Mouse (Mus musculus): ENCODE measurements around the gene Rasa3. TPM values are rescaled to one million over a fixed set of nuclear protein-coding genes. Genes with fewer than 3 reads are reported as not detected.
A peak's percentile ranks its signal among the peaks of the same experiment; 100 is the strongest.

The Rasa3 gene
- polyA plus RNA-seq, 1 experiment from 2014 or later = 14.0 TPM

GRCm38 (mm10) chr8:13548235-13548634, 129.2 kb downstream of the Rasa3 start:
- ATAC-seq (replicated peaks; ENCODE audit: low FRiP score, low read depth) (no peak), DNase-seq (ENCODE audit: low spot score) (peak; percentile 81)
- Histone ChIP-seq H3K9ac (ENCODE audit: low read depth, low read length) (no peak overlapping the region), H3K4me1 (replicated peaks; ENCODE audit: insufficient read depth, low read length) (no peaks in the 10 kb centered on the region), H3K4me3 (replicated peaks; ENCODE audit: low read depth, low read length) (no peak overlapping the region), H3K9me3 (replicated peaks; ENCODE audit: low read length) (no peaks in the 10 kb centered on the region; the same call in 1 of the 2 replicates), H3K27me3 (ENCODE audit: insufficient read depth, low read length) (no peaks in the 10 kb centered on the region), H3K27ac (no peak overlapping the region), H3K36me3 (ENCODE audit: insufficient read depth, low read length) (no peaks in the 10 kb centered on the region), H3K4me2 (ENCODE audit: low read length) (no peak overlapping the region)
- WGBS = 22% methylated on average over 4 of the region's 4 CpGs
- peak; percentile 81 for TF ChIP-seq CTCF (IDR thresholded peaks at IDR 0.05; ENCODE audit: low read depth)

GRCm38 (mm10) chr8:13546421-13546820, 131.0 kb downstream of the Rasa3 start:
- H3K27ac ChIP-seq = no peak overlapping the region
- H3K9me3 ChIP-seq (replicated peaks; ENCODE audit: low read length) = no peaks in the 10 kb centered on the region; the same call in 1 of the 2 replicates
- H3K4me3 ChIP-seq (replicated peaks; ENCODE audit: low read depth, low read length) = no peak overlapping the region
- H3K36me3 ChIP-seq (ENCODE audit: insufficient read depth, low read length) = no peaks in the 10 kb centered on the region
- no peak for TF ChIP-seq CTCF (IDR thresholded peaks at IDR 0.05; ENCODE audit: low read depth)
- no peak for ATAC-seq (replicated peaks; ENCODE audit: low FRiP score, low read depth)
- no peaks in the 10 kb centered on the region for H3K27me3 ChIP-seq (ENCODE audit: insufficient read depth, low read length)
- DNase-seq (ENCODE audit: low spot score) = no peak
- H3K4me2 ChIP-seq (ENCODE audit: low read length) = no peak overlapping the region
- 86% methylated on average over 4 of the region's 4 CpGs for WGBS
- no peak overlapping the region for H3K9ac ChIP-seq (ENCODE audit: low read depth, low read length)
- H3K4me1 ChIP-seq (replicated peaks; ENCODE audit: insufficient read depth, low read length) = no peaks in the 10 kb centered on the region

- Histone ChIP-seq H3K27ac (no peak overlapping the region), H3K4me1 (replicated peaks; ENCODE audit: insufficient read depth, low read length) (no peaks in the 10 kb centered on the region), H3K4me2 (ENCODE audit: low read length) (no peak overlapping the region), H3K9me3 (replicated peaks; ENCODE audit: low read length) (no peaks in the 10 kb centered on the region; the same call in 1 of the 2 replicates), H3K4me3 (replicated peaks; ENCODE audit: low read depth, low read length) (no peak overlapping the region), H3K27me3 (ENCODE audit: insufficient read depth, low read length) (no peaks in the 10 kb centered on the region), H3K9ac (ENCODE audit: low read depth, low read length) (no peak overlapping the region), H3K36me3 (ENCODE audit: insufficient read depth, low read length) (no peaks in the 10 kb centered on the region)
- ATAC-seq (replicated peaks; ENCODE audit: low FRiP score, low read depth) (no peak), DNase-seq (ENCODE audit: low spot score) (no peak)
- 71% methylated on average over 5 of the region's 5 CpGs for WGBS
- no peak for TF ChIP-seq CTCF (IDR thresholded peaks at IDR 0.05; ENCODE audit: low read depth)
Observed at GRCm38 (mm10) chr8:13541526-13541925, 135.9 kb downstream of the Rasa3 start.

- no peaks in the 10 kb centered on the region for H3K4me1 ChIP-seq (replicated peaks; ENCODE audit: insufficient read depth, low read length)
- no peak overlapping the region for H3K27ac ChIP-seq
- no peaks in the 10 kb centered on the region; the same call in 1 of the 2 replicates for H3K9me3 ChIP-seq (replicated peaks; ENCODE audit: low read length)
- 80% methylated on average over 5 of the region's 5 CpGs for WGBS
- DNase-seq (ENCODE audit: low spot score) (no peak), ATAC-seq (replicated peaks; ENCODE audit: low FRiP score, low read depth) (no peak)
- H3K4me3 ChIP-seq (replicated peaks; ENCODE audit: low read depth, low read length) = no peak overlapping the region
- H3K4me2 ChIP-seq (ENCODE audit: low read length) = no peak overlapping the region
- no peaks in the 10 kb centered on the region for H3K27me3 ChIP-seq (ENCODE audit: insufficient read depth, low read length)
- no peaks in the 10 kb centered on the region for H3K36me3 ChIP-seq (ENCODE audit: insufficient read depth, low read length)
- H3K9ac ChIP-seq (ENCODE audit: low read depth, low read length) = no peak overlapping the region
- no peak for TF ChIP-seq CTCF (IDR thresholded peaks at IDR 0.05; ENCODE audit: low read depth)
Observed at GRCm38 (mm10) chr8:13540122-13540521, 137.3 kb downstream of the Rasa3 start.

- no peak for TF ChIP-seq CTCF (IDR thresholded peaks at IDR 0.05; ENCODE audit: low read depth)
- Histone ChIP-seq H3K27me3 (ENCODE audit: insufficient read depth, low read length) (no peaks in the 10 kb centered on the region), H3K4me3 (replicated peaks; ENCODE audit: low read depth, low read length) (no peak overlapping the region), H3K27ac (no peak overlapping the region), H3K4me2 (ENCODE audit: low read length) (no peak overlapping the region), H3K9me3 (replicated peaks; ENCODE audit: low read length) (no peaks in the 10 kb centered on the region), H3K4me1 (replicated peaks; ENCODE audit: insufficient read depth, low read length) (no peaks in the 10 kb centered on the region), H3K36me3 (ENCODE audit: insufficient read depth, low read length) (no peaks in the 10 kb centered on the region), H3K9ac (ENCODE audit: low read depth, low read length) (no peak overlapping the region)
- DNase-seq (ENCODE audit: low spot score) (no peak), ATAC-seq (replicated peaks; ENCODE audit: low FRiP score, low read depth) (no peak)
- WGBS = 63% methylated on average over 6 of the region's 6 CpGs
Observed at GRCm38 (mm10) chr8:13538821-13539220, 138.6 kb downstream of the Rasa3 start.

GRCm38 (mm10) chr8:13537102-13537501, 140.3 kb downstream of the Rasa3 start:
- 60% methylated on average over 2 of the region's 2 CpGs for whole genome bisulfite sequencing
- no peak overlapping the region for H3K27ac ChIP-seq
- TF ChIP-seq CTCF (IDR thresholded peaks at IDR 0.05; ENCODE audit: low read depth) = no peak
- ATAC-seq (replicated peaks; ENCODE audit: low FRiP score, low read depth) (no peak), DNase-seq (ENCODE audit: low spot score) (no peak)
- 0 out of 2 replicates have a peak, but pooled peaks cover 1% of the 10 kb centered on the region for H3K4me1 ChIP-seq (replicated peaks; ENCODE audit: insufficient read depth, low read length)
- H3K36me3 ChIP-seq (ENCODE audit: insufficient read depth, low read length) = no peaks in the 10 kb centered on the region
- no peak overlapping the region for H3K9ac ChIP-seq (ENCODE audit: low read depth, low read length)
- H3K9me3 ChIP-seq (replicated peaks; ENCODE audit: low read length) = no peaks in the 10 kb centered on the region
- H3K27me3 ChIP-seq (ENCODE audit: insufficient read depth, low read length) = no peaks in the 10 kb centered on the region
- no peak overlapping the region for H3K4me3 ChIP-seq (replicated peaks; ENCODE audit: low read depth, low read length)
- no peak overlapping the region for H3K4me2 ChIP-seq (ENCODE audit: low read length)

GRCm38 (mm10) chr8:13533123-13533522, 144.3 kb downstream of the Rasa3 start:
- 52% methylated on average over 8 of the region's 8 CpGs for WGBS
- Histone ChIP-seq H3K4me3 (replicated peaks; ENCODE audit: low read depth, low read length) (no peak overlapping the region), H3K4me2 (ENCODE audit: low read length) (no peak overlapping the region), H3K9me3 (replicated peaks; ENCODE audit: low read length) (no peaks in the 10 kb centered on the region), H3K27me3 (ENCODE audit: insufficient read depth, low read length) (no peaks in the 10 kb centered on the region), H3K9ac (ENCODE audit: low read depth, low read length) (no peak overlapping the region), H3K36me3 (ENCODE audit: insufficient read depth, low read length) (no peaks in the 10 kb centered on the region), H3K27ac (no peak overlapping the region), H3K4me1 (replicated peaks; ENCODE audit: insufficient read depth, low read length) (peaks cover 29% of the 10 kb centered on the region)
- TF ChIP-seq CTCF (IDR thresholded peaks at IDR 0.05; ENCODE audit: low read depth) = no peak
- no peak for ATAC-seq (replicated peaks; ENCODE audit: low FRiP score, low read depth)
- no peak for DNase-seq (ENCODE audit: low spot score)

Measured in kidney, postnatal 0 days (tissue).